Mouse (Mus musculus): ENCODE results near the gene Ddx10. TPM values are rescaled to one million over a fixed set of nuclear protein-coding genes. Genes with fewer than 3 reads are reported as not detected.

The Ddx10 gene
- polyA plus RNA-seq, 1 experiment, result 2.0 TPM

GRCm38 (mm10) chr9:53268731-53269465 lies 21.0 kb upstream of the Ddx10 start:
- peaks cover 5% of the 10 kb centered on the region for H3K4me1 ChIP-seq (ENCODE audit: control insufficient read depth, insufficient read depth, low read length)
- DNase-seq, result peak; percentile 25
- TF ChIP-seq CTCF (IDR thresholded peaks at IDR 0.05; ENCODE audit: insufficient read depth, low read length) (peak; percentile 19; the same call in 1 of the 2 replicates), POLR2A (IDR thresholded peaks at IDR 0.05; ENCODE audit: borderline replicate concordance, extremely low read depth, low read depth, low read length) (no peak)

GRCm38 (mm10) chr9:53268036-53268435 lies 20.2 kb upstream of the Ddx10 start:
- H3K4me3 ChIP-seq (replicated peaks; ENCODE audit: extremely low read depth, low read depth, low read length), result no peak overlapping the region
- TF ChIP-seq POLR2A (IDR thresholded peaks at IDR 0.05; ENCODE audit: borderline replicate concordance, extremely low read depth, low read depth, low read length) (no peak), CTCF (IDR thresholded peaks at IDR 0.05; ENCODE audit: insufficient read depth, low read length) (no peak)
- H3K4me1 ChIP-seq (ENCODE audit: control insufficient read depth, insufficient read depth, low read length), result peaks cover 5% of the 10 kb centered on the region
- 42% methylated on average over 5 of the region's 5 CpGs for WGBS
- DNase-seq, result no peak

More at GRCm38 (mm10) chr9:53268731-53269465, 21.0 kb upstream of the Ddx10 start:
- WGBS, result 62% methylated on average over 5 of the region's 5 CpGs
- no peak overlapping the region for H3K4me3 ChIP-seq (replicated peaks; ENCODE audit: extremely low read depth, low read depth, low read length)

- no peak for DNase-seq
- Histone ChIP-seq H3K4me1 (ENCODE audit: control insufficient read depth, insufficient read depth, low read length) (peaks cover 5% of the 10 kb centered on the region), H3K4me3 (replicated peaks; ENCODE audit: extremely low read depth, low read depth, low read length) (no peak overlapping the region)
- TF ChIP-seq POLR2A (IDR thresholded peaks at IDR 0.05; ENCODE audit: borderline replicate concordance, extremely low read depth, low read depth, low read length) (no peak), CTCF (IDR thresholded peaks at IDR 0.05; ENCODE audit: insufficient read depth, low read length) (no peak)
- 77% methylated on average over 2 of the region's 2 CpGs for WGBS
Observed at GRCm38 (mm10) chr9:53265589-53265988, 17.7 kb upstream of the Ddx10 start.

- 52% methylated on average over 4 of the region's 4 CpGs for WGBS
- peak; percentile 23 for DNase-seq
- Histone ChIP-seq H3K4me1 (ENCODE audit: control insufficient read depth, insufficient read depth, low read length) (peaks cover 3% of the 10 kb centered on the region), H3K4me3 (replicated peaks; ENCODE audit: extremely low read depth, low read depth, low read length) (no peak overlapping the region)
- no peak for TF ChIP-seq CTCF (IDR thresholded peaks at IDR 0.05; ENCODE audit: insufficient read depth, low read length)
- TF ChIP-seq POLR2A (IDR thresholded peaks at IDR 0.05; ENCODE audit: borderline replicate concordance, extremely low read depth, low read depth, low read length), result no peak
Observed at GRCm38 (mm10) chr9:53264387-53264786, 16.5 kb upstream of the Ddx10 start.

- DNase-seq, result no peak
- TF ChIP-seq POLR2A (IDR thresholded peaks at IDR 0.05; ENCODE audit: borderline replicate concordance, extremely low read depth, low read depth, low read length) (no peak), CTCF (IDR thresholded peaks at IDR 0.05; ENCODE audit: insufficient read depth, low read length) (no peak)
- 33% methylated on average over 6 of the region's 6 CpGs for WGBS
- no peak overlapping the region for H3K4me3 ChIP-seq (replicated peaks; ENCODE audit: extremely low read depth, low read depth, low read length)
- H3K4me1 ChIP-seq (ENCODE audit: control insufficient read depth, insufficient read depth, low read length), result peaks cover 2% of the 10 kb centered on the region
Observed at GRCm38 (mm10) chr9:53258199-53258598, 10.3 kb upstream of the Ddx10 start.

DNA sequence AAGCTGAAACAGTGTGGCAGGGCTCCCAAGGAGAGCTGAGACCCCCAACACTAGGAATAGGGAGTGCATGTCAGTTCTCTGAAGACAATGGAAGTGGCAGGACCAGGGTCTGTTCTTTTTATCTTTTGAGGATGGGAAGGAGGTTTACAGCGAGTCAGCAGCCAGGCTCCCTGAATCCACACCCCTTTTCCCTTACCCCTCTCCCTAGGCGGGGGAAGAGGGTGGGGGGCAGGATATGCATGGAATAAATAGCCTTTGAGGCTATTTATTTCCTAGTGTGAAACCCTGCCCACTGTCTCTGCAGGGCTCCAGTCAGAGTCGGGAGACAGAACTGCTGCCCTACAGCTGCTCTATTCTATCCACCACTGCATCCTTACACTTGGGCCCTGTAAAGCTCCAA lies 9.9 kb upstream of the Ddx10 start:
- WGBS, result 8% methylated on average over 3 of the region's 3 CpGs
- no peak overlapping the region for H3K4me3 ChIP-seq (replicated peaks; ENCODE audit: extremely low read depth, low read depth, low read length)
- no peak for TF ChIP-seq POLR2A (IDR thresholded peaks at IDR 0.05; ENCODE audit: borderline replicate concordance, extremely low read depth, low read depth, low read length)
- TF ChIP-seq CTCF (IDR thresholded peaks at IDR 0.05; ENCODE audit: insufficient read depth, low read length), result no peak
- H3K4me1 ChIP-seq (ENCODE audit: control insufficient read depth, insufficient read depth, low read length), result peaks cover 2% of the 10 kb centered on the region
- DNase-seq, result no peak

GRCm38 (mm10) chr9:53256690-53257305 lies 8.9 kb upstream of the Ddx10 start:
- DNase-seq, result no peak
- Histone ChIP-seq H3K4me1 (ENCODE audit: control insufficient read depth, insufficient read depth, low read length) (peaks cover 2% of the 10 kb centered on the region), H3K4me3 (replicated peaks; ENCODE audit: extremely low read depth, low read depth, low read length) (no peak overlapping the region)
- WGBS, result 84% methylated on average over 4 of the region's 4 CpGs
- no peak for TF ChIP-seq CTCF (IDR thresholded peaks at IDR 0.05; ENCODE audit: insufficient read depth, low read length)
- no peak for TF ChIP-seq POLR2A (IDR thresholded peaks at IDR 0.05; ENCODE audit: borderline replicate concordance, extremely low read depth, low read depth, low read length)

DNA sequence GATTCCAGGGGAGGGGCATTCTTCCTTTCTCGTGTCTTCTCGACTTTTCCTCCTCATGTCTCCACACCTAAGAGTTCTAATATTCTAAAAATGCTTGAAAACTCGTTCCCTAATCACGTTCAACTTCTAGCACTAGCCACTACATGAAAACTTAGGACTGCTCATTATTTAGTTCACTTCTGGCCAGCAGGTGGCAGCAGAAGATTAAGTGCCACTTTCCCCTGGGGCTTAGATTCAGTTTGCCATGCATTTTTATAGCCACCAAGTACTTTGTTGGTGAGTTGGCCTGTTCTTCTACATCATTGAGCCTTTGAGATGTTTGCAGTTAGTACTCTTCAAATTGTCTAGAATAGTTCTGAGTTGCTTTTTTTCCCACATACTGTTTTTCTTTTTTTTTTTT lies 6.5 kb upstream of the Ddx10 start:
- peak; percentile 82 for DNase-seq
- no peak overlapping the region for H3K4me3 ChIP-seq (replicated peaks; ENCODE audit: extremely low read depth, low read depth, low read length)
- H3K4me1 ChIP-seq (ENCODE audit: control insufficient read depth, insufficient read depth, low read length), result peaks cover 2% of the 10 kb centered on the region
- WGBS, result 3% methylated on average over 4 of the region's 4 CpGs
- peak; percentile 68 for TF ChIP-seq CTCF (IDR thresholded peaks at IDR 0.05; ENCODE audit: insufficient read depth, low read length)
- no peak for TF ChIP-seq POLR2A (IDR thresholded peaks at IDR 0.05; ENCODE audit: borderline replicate concordance, extremely low read depth, low read depth, low read length)

DNA sequence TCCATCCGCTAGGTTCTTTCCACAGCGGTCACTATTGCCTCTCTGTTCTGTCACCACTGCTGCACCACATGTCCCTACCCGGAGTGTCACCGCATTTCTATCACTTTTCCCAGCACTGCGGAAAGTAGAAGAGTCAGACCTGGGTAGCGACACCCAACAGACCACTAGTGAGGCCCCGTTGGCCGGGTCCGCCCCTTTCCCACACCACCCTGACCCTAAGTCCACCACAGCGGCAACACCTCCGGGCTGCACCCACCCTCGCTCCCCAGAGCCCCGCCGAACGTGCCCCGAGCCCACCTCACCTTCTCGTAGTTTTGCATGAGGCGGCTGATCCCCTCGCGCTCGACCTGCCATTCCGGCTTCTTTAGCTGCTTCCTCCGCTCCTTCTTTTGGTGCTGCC lies 337 bp downstream of the Ddx10 start:
- 1% methylated on average over 23 of the region's 23 CpGs for WGBS
- Histone ChIP-seq H3K4me1 (ENCODE audit: control insufficient read depth, insufficient read depth, low read length) (peaks cover 2% of the 10 kb centered on the region; the same call in 1 of the 2 replicates), H3K4me3 (replicated peaks; ENCODE audit: extremely low read depth, low read depth, low read length) (peak overlapping the region; percentile 88)
- TF ChIP-seq POLR2A (IDR thresholded peaks at IDR 0.05; ENCODE audit: borderline replicate concordance, extremely low read depth, low read depth, low read length), result no peak
- no peak for TF ChIP-seq CTCF (IDR thresholded peaks at IDR 0.05; ENCODE audit: insufficient read depth, low read length)
- DNase-seq, result no peak

DNA sequence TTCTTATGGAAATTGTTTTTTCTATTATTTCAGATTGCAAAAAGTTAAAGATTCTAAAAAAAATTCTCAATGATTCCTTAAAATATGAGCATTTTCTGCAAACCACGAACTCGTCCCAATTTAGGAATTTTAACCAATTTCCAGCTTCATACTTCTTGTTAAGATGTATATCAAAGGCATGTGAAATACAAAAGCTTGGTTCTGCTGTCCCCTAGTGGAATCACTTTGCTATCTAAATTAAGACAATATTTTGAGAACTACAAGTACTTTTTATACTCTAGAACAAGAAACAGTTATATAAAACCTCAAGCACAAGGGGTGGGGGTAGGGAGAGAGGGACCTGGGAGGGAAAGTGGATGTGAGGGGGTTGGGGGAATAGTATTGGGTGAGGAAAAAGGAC lies 29.7 kb downstream of the Ddx10 start:
- no peak for TF ChIP-seq CTCF (IDR thresholded peaks at IDR 0.05; ENCODE audit: insufficient read depth, low read length)
- TF ChIP-seq POLR2A (IDR thresholded peaks at IDR 0.05; ENCODE audit: borderline replicate concordance, extremely low read depth, low read depth, low read length), result no peak
- no peak overlapping the region for H3K4me3 ChIP-seq (replicated peaks; ENCODE audit: extremely low read depth, low read depth, low read length)
- WGBS, result 78% methylated on average over 2 of the region's 2 CpGs
- DNase-seq, result no peak
- H3K4me1 ChIP-seq (ENCODE audit: control insufficient read depth, insufficient read depth, low read length), result no peaks in the 10 kb centered on the region

Measured in lung, adult 2 months (tissue).